Mouse (Mus musculus) hematopoietic stem cell, adult 5-6 weeks (primary cell): ENCODE results near the gene Arhgap9. TPM values are rescaled to one million over a fixed set of nuclear protein-coding genes. Genes with fewer than 3 reads are reported as not detected.

Source experiments
- ATAC-seq, 2 experiments: fragments of 125-278 bp in 1 of 2; replicated peaks in 1 of 2; 2 replicates each; pipeline ENCODE4 v1.8.0; 2016 to 2017; ENCODE audit warnings: inconsistent platforms in 2 of 2, mild to moderate bottlenecking in 2 of 2, moderate number of reproducible peaks in 2 of 2, low read depth in 1 of 2, moderate TSS enrichment in 1 of 2; ENCODE audit not compliant: low FRiP score in 2 of 2, poor library complexity in 2 of 2, severe bottlenecking in 2 of 2, insufficient read depth in 1 of 2, low TSS enrichment in 1 of 2
- total RNA-seq: library from RNA; stranded (forward); fragments of 172-1452, 232-1000 nt; gene quantifications from 2 replicates; pipeline ENCODE4 v1.2.3, GENCODE M21; 2017

Arhgap9 gene
- total RNA-seq, 1 experiment from 2014 or later, result 29.5 TPM

DNA sequence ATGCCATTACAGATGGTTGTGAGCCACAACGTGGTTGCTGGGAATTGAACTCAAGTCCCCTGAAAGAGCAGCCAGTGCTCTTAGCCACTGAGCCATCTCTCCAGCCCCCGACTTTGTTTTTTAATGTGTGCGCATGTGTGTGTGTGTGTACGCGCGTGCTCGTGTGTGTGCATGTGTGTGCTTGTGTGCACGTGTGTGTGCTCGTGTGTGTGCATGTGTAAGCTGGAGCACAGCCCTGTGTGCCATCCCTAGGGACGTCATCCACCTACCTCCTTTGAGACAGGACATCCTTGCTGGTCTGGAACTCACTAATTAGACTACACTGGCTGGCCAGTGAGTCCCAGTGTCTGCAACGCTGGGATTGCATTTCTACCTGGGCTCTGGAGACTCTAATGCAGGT, 31.0 kb downstream of the Arhgap9 start:
- no peak for ATAC-seq

DNA sequence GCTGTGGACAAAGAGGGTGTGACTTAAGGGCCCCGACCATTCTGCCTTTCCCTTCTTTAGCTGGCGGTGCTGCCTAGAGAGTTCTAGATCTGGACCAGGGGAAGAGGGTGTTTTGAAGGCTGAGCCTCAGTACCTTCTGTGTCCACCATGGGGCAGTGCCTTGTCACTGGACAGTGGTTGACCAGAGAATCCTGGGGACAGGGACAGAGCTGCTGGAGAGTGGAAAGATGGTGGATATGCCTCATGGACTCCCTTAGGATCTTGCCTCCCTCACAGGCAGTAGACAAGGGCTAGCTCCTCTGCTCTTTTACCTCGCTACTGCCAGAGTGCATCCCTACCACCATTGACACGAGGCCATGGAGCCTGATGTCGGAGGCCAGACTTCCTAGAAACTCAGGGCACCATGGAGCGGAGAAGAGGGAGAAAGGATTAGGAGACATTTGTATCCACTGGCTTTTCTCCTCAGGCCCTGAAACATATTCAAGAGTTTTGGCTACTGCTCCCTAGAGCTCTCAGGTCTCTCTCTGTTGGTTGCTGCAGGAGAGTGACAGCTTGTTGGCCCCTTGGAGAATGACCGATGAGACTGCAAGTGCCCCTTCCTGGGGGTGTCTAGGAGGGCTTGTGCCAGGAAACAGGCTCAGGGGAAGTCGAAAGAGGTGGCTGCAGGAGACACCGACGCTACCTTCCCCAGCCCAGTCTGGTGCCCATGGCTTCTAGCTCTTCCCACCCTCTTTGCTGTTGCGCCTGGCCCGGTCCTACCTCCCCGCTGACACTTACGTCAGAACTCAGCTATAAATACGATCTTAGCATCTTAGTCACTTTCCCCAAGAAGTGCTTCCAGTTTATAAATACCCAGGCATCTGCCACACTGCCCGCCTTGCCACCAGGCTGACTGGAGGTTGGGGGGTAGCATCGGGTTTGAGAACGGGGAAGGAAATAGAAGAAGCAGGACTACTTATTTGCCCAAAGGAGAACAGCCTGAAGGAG, 32.4 kb downstream of the Arhgap9 start, which contains the start of gene Inhbe:
Gene Inhbe, minus strand, starts transcription at position 503 of the 987 bp plus-strand sequence.
- peak; percentile 50 to 67 for ATAC-seq

DNA sequence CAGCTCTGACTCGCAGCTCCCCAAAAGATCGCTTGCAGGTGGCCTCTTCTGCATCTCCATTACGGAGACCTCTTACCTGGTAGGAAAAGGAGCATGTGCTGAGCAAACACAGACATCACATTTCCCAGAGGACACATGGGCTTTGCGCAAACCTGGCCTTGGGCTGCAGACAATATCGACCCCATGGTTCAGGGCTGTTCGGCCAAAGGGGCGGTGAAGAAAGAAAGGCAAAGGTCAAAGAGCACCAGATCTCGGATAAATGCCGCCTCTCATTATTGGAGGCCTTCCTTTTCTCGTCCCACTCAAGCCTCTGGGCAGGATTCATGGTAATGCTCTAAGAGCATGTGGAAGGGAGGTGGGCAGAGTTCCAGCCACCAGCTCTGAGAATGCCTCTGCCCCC, 33.6 kb downstream of the Arhgap9 start:
- no peak for ATAC-seq

DNA sequence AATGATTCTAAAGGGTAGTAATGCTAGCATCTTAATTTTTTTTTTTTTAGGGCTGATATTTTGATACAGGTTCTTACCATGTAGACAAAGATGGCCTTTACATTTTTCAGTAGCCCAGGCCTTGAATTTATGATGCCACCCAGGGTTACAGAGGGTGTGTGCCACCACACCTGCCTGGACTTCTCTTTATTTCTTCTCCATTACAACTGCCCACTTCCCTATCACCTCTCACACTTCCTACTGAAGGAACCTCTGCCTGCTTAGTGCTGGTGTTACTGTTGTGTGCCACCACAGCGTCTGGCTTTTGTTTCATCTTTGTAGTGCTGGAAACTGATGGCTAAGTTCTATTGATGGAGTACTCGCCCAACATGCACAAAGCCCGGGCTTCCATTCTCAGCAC, 39.0 kb downstream of the Arhgap9 start:
- ATAC-seq, result peak in 1 of 2 experiments; percentile 42; a peak in 2 of 4 replicates

DNA sequence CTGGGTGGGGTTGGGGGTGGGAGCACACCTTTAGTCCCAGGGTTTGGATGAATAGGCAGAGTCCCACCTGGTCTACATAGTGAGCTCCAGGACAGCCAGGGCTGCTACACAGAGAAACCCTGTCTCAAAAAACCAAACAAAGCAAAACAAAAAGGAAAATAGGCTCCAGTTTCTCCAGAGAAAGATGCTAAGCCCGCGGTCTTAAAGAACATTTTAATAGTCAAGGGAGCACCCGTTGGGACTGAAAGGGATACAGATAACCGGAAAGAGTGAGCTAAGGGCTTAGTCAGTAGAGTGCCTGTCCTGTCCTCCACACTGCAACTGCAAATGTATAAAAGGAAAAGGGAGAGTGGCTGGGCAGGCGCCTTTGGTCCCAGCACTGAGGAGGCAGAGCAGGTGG, 45.4 kb downstream of the Arhgap9 start:
- ATAC-seq, result no peak

DNA sequence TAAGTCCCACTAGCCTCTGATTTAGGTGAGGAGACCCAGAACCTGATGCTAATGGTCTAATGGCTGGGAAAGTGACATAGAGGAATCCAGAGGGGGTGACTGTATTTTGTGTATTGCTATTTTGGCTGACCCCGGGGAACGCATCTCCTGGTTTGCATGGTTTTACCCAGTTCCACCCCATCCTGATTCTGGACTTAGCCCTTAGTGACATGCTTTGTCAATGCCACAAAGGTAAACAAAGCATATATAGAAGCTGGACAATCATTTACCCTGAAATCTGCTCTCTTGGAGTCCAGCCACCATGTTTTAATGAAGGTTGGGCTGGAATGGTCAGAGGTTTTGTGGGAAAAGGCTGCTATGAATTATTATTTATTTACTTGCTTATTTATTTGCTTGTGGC, 46.5 kb downstream of the Arhgap9 start:
- no peak for ATAC-seq

DNA sequence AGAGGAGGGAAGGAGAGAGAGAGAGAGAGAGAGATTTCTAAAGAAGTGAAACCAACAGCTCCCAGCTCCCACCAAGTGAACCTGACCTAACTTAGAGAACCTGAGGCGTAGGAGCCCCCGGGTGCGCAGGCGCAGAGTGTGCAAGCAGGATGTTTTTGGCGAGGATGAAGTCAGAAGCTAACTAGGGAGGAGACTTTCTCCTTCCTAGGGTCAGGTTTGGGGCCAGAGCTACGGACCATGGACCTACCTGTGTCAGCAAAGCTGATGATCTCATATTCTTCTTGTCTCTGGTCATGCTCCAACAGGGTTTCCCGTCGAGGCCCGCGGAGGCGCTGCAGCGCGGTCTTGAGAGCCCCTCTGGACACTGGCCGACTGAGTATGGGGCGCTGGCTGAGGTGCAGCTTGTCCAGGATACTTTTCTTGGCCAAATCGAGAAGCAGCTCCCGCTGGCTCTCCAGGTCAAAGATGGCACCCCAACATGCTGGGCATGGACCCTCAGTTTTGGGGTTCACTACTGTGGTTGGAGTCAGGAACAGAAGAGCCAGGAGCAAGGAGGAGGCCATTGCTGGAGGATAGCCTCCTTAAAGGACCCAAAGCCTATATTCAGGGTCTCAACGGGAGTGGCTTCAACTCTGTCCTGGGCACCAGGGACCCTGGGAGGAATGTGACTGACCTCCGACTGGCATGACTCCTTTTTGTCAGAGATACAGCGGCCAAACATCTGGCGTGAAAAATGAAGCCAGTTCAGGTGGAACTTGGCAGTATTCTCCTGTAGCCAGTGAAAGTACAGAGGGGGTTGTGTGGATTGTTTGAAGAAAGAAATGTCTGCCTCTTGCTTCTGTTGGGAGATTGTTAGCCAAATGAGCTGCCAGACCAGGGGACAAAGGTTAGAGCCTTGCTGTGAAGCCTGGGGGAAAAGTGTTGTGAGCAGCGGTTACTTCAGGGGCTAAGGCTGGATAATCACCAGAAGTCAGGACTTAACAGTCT, 48.4 kb downstream of the Arhgap9 start, which contains the start of gene Inhbc:
Gene Inhbc, minus strand, starts transcription at position 598 of the 987 bp plus-strand sequence.
- no peak for ATAC-seq

DNA sequence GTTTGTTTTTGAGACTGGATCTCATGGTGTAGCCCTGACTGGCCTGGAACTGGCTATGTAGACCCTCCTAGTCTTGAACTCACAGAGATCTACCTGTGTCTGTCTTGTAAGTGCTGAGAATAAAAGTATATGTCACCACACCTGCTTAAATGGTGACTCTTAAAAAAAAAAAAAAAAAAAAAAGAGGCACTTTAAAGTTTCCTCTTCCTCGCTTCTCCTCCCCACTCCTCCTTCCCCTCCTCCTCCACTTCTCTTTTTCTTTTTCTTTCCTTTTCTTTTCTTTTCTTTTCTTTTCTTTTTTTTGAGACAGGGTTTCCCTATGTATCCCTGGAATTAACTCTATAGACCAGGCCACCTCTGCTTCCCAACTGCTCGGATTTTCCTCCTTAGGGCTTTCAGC, 49.3 kb downstream of the Arhgap9 start:
- ATAC-seq, result no peak

DNA sequence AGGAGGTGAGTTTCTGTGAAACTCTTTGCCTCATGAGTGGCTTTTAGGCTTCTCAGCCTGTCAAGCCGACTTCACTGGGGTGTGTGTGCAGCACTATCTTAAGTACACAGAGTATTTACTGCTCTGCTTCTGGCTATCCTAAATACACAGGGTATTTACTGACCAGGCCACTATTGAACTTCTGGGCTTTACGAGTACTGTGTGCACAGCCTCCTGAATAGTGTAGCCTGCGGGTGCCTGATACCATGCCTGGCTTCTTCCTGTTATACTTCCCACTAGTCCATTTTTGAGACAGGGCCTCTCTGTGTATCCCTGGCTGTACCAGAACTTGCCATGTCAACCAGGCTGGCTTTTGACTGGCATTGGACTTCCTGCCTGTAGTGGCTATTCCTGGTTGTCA, 55.9 kb downstream of the Arhgap9 start:
- no peak for ATAC-seq

Other genes starting within 250 kb of the Arhgap9 start
- gene Agap2, start 246.7 kb upstream of the Arhgap9 start, total RNA-seq, result 59.3 and 89.6 TPM in 2 replicates
- 157 and 201 TPM in 2 replicates for gene Os9, start 200.8 kb upstream of the Arhgap9 start, total RNA-seq
- gene B4galnt1, start 156.7 kb upstream of the Arhgap9 start, total RNA-seq, result 43.3 and 48.6 TPM in 2 replicates
- gene Slc26a10, start 141.3 kb upstream of the Arhgap9 start, total RNA-seq, result 0.30 and 0.50 TPM in 2 replicates
- gene Arhgef25, start 131.9 kb upstream of the Arhgap9 start, total RNA-seq, result 8.7 and 18.4 TPM in 2 replicates
- gene Dtx3, start 126.2 kb upstream of the Arhgap9 start, total RNA-seq, result 56.2 and 56.8 TPM in 2 replicates
- 14.8 and 19.7 TPM in 2 replicates for gene Pip4k2c, start 110.4 kb upstream of the Arhgap9 start, total RNA-seq
- gene Kif5a, start 58.6 kb upstream of the Arhgap9 start, total RNA-seq, result 0.94 and 1.5 TPM in 2 replicates
- 85.8 and 96.8 TPM in 2 replicates for gene Dctn2, start 55.6 kb upstream of the Arhgap9 start, total RNA-seq
- gene Mbd6, start 32.9 kb upstream of the Arhgap9 start, total RNA-seq, result 5.9 and 6.3 TPM in 2 replicates
- gene Mars, start 10.2 kb upstream of the Arhgap9 start, total RNA-seq, result 104 and 211 TPM in 2 replicates
- not detected in 2 replicates for gene Gli1, start 20.0 kb downstream of the Arhgap9 start, total RNA-seq
- gene Inhbe, start 32.4 kb downstream of the Arhgap9 start, total RNA-seq, result 0.13 TPM in 1 of 2 replicates, not detected in the other
- not detected in 2 replicates for gene Inhbc, start 48.5 kb downstream of the Arhgap9 start, total RNA-seq
- 41.3 and 73.9 TPM in 2 replicates for gene R3hdm2, start 58.4 kb downstream of the Arhgap9 start, total RNA-seq
- gene Stac3, start 179.7 kb downstream of the Arhgap9 start, total RNA-seq, result 1.6 TPM in 1 of 2 replicates, not detected in the other
- not detected in 2 replicates for gene Ndufa4l2, start 193.0 kb downstream of the Arhgap9 start, total RNA-seq
- 72.9 and 77.9 TPM in 2 replicates for gene Shmt2, start 200.5 kb downstream of the Arhgap9 start, total RNA-seq
- 0.31 TPM in 1 of 2 replicates, not detected in the other for gene Nxph4, start 212.6 kb downstream of the Arhgap9 start, total RNA-seq